Mouse (Mus musculus): ENCODE measurements at regions not wholly inside any gene's neighbourhood (a gene's known extent, or its start where the extent isn't known, plus 50 kb on each side); places are given as distances from the start of the nearest gene placed in this dataset.

- DNase-seq (ENCODE audit: low spot score) (peak; percentile 95), ATAC-seq (peak; percentile 62)
- Histone ChIP-seq H3K36me3 (ENCODE audit: insufficient read depth, low read length) (no peaks in the 10 kb centered on the region), H3K27me3 (replicated peaks; ENCODE audit: insufficient read depth, low read length) (no peaks in the 10 kb centered on the region), H3K4me1 (ENCODE audit: insufficient read depth, low read depth, low read length) (peaks cover 17% of the 10 kb centered on the region; the same call in 1 of the 2 replicates), H3K9me3 (ENCODE audit: low read length) (no peaks in the 10 kb centered on the region), H3K9ac (replicated peaks; ENCODE audit: low read depth) (no peak overlapping the region), H3K4me2 (replicated peaks; ENCODE audit: low read depth, low read length) (no peak overlapping the region), H3K4me3 (ENCODE audit: low read depth, low read length) (no peak overlapping the region), H3K27ac (ENCODE audit: low read length) (peak overlapping the region; percentile 82)
- TF ChIP-seq CTCF (IDR thresholded peaks at IDR 0.05): peak; percentile 37
- TF ChIP-seq EP300 (IDR thresholded peaks at IDR 0.05): peak; percentile 99
- WGBS: 35% methylated on average over 8 of the region's 8 CpGs
Observed at GRCm38 (mm10) chr8:126807171-126807768, 138.4 kb downstream of the Tomm20 start.

- no peaks in the 10 kb centered on the region for H3K27me3 ChIP-seq (replicated peaks; ENCODE audit: insufficient read depth, low read length)
- H3K27ac ChIP-seq (ENCODE audit: low read length): peak overlapping the region; percentile 82
- no peak overlapping the region for H3K9ac ChIP-seq (replicated peaks; ENCODE audit: low read depth)
- H3K36me3 ChIP-seq (ENCODE audit: insufficient read depth, low read length): no peaks in the 10 kb centered on the region
- H3K4me1 ChIP-seq (ENCODE audit: insufficient read depth, low read depth, low read length): peaks cover 17% of the 10 kb centered on the region; the same call in 1 of the 2 replicates
- WGBS: 92% methylated on average over 2 of the region's 2 CpGs
- DNase-seq (ENCODE audit: low spot score) (no peak), ATAC-seq (no peak)
- no peak overlapping the region for H3K4me3 ChIP-seq (ENCODE audit: low read depth, low read length)
- no peaks in the 10 kb centered on the region for H3K9me3 ChIP-seq (ENCODE audit: low read length)
- TF ChIP-seq CTCF (IDR thresholded peaks at IDR 0.05): no peak
- no peak for TF ChIP-seq EP300 (IDR thresholded peaks at IDR 0.05)
- H3K4me2 ChIP-seq (replicated peaks; ENCODE audit: low read depth, low read length): no peak overlapping the region
Observed at GRCm38 (mm10) chr8:126806591-126806990, 139.1 kb downstream of the Tomm20 start.

GRCm38 (mm10) chr8:126806181-126806560 is 139.5 kb downstream of the Tomm20 start:
- 61% methylated on average over 3 of the region's 3 CpGs for WGBS

GRCm38 (mm10) chr8:126805365-126806180 is 140.1 kb downstream of the Tomm20 start:
- H3K9me3 ChIP-seq (ENCODE audit: low read length): no peaks in the 10 kb centered on the region
- no peaks in the 10 kb centered on the region for H3K27me3 ChIP-seq (replicated peaks; ENCODE audit: insufficient read depth, low read length)
- ATAC-seq (peak; percentile 87), DNase-seq (ENCODE audit: low spot score) (peak; percentile 91)
- no peak overlapping the region for H3K4me2 ChIP-seq (replicated peaks; ENCODE audit: low read depth, low read length)
- peak overlapping the region; percentile 82 for H3K27ac ChIP-seq (ENCODE audit: low read length)
- no peak overlapping the region for H3K9ac ChIP-seq (replicated peaks; ENCODE audit: low read depth)
- H3K36me3 ChIP-seq (ENCODE audit: insufficient read depth, low read length): no peaks in the 10 kb centered on the region
- H3K4me3 ChIP-seq (ENCODE audit: low read depth, low read length): no peak overlapping the region
- H3K4me1 ChIP-seq (ENCODE audit: insufficient read depth, low read depth, low read length): peaks cover 17% of the 10 kb centered on the region; the same call in 1 of the 2 replicates
- 16% methylated on average over 13 of the region's 13 CpGs for WGBS
- TF ChIP-seq EP300 (IDR thresholded peaks at IDR 0.05) (peak; percentile 86), CTCF (IDR thresholded peaks at IDR 0.05) (no peak)

More at GRCm38 (mm10) chr8:126806181-126806560, 139.5 kb downstream of the Tomm20 start:
- DNase-seq (ENCODE audit: low spot score) (no peak), ATAC-seq (no peak)
- Histone ChIP-seq H3K36me3 (ENCODE audit: insufficient read depth, low read length) (no peaks in the 10 kb centered on the region), H3K27ac (ENCODE audit: low read length) (peak overlapping the region; percentile 82), H3K9me3 (ENCODE audit: low read length) (no peaks in the 10 kb centered on the region), H3K9ac (replicated peaks; ENCODE audit: low read depth) (no peak overlapping the region), H3K4me1 (ENCODE audit: insufficient read depth, low read depth, low read length) (peaks cover 17% of the 10 kb centered on the region; the same call in 1 of the 2 replicates), H3K4me3 (ENCODE audit: low read depth, low read length) (no peak overlapping the region), H3K4me2 (replicated peaks; ENCODE audit: low read depth, low read length) (no peak overlapping the region), H3K27me3 (replicated peaks; ENCODE audit: insufficient read depth, low read length) (no peaks in the 10 kb centered on the region)
- TF ChIP-seq EP300 (IDR thresholded peaks at IDR 0.05) (no peak), CTCF (IDR thresholded peaks at IDR 0.05) (no peak)

- DNase-seq (ENCODE audit: low spot score) (peak; percentile 49), ATAC-seq (no peak)
- Histone ChIP-seq H3K27ac (ENCODE audit: low read length) (peak overlapping the region; percentile 82), H3K4me3 (ENCODE audit: low read depth, low read length) (no peak overlapping the region), H3K36me3 (ENCODE audit: insufficient read depth, low read length) (no peaks in the 10 kb centered on the region), H3K4me1 (ENCODE audit: insufficient read depth, low read depth, low read length) (peaks cover 17% of the 10 kb centered on the region; the same call in 1 of the 2 replicates), H3K27me3 (replicated peaks; ENCODE audit: insufficient read depth, low read length) (no peaks in the 10 kb centered on the region), H3K9ac (replicated peaks; ENCODE audit: low read depth) (no peak overlapping the region), H3K4me2 (replicated peaks; ENCODE audit: low read depth, low read length) (no peak overlapping the region), H3K9me3 (ENCODE audit: low read length) (no peaks in the 10 kb centered on the region)
- 61% methylated on average over 7 of the region's 7 CpGs for WGBS
- TF ChIP-seq CTCF (IDR thresholded peaks at IDR 0.05) (no peak), EP300 (IDR thresholded peaks at IDR 0.05) (0 out of 2 replicates have a peak, but pooled peaks have one; percentile 11)
Observed at GRCm38 (mm10) chr8:126804115-126804514, 141.5 kb downstream of the Tomm20 start.

- WGBS: 62% methylated on average over 4 of the region's 4 CpGs
Observed at GRCm38 (mm10) chr8:126802641-126803040, 143.0 kb downstream of the Tomm20 start.

More at GRCm38 (mm10) chr8:126802641-126803040, 143.0 kb downstream of the Tomm20 start:
- Histone ChIP-seq H3K9me3 (ENCODE audit: low read length) (no peaks in the 10 kb centered on the region), H3K27me3 (replicated peaks; ENCODE audit: insufficient read depth, low read length) (no peaks in the 10 kb centered on the region), H3K36me3 (ENCODE audit: insufficient read depth, low read length) (no peaks in the 10 kb centered on the region), H3K4me2 (replicated peaks; ENCODE audit: low read depth, low read length) (no peak overlapping the region), H3K4me3 (ENCODE audit: low read depth, low read length) (no peak overlapping the region), H3K9ac (replicated peaks; ENCODE audit: low read depth) (no peak overlapping the region), H3K27ac (ENCODE audit: low read length) (no peak overlapping the region), H3K4me1 (ENCODE audit: insufficient read depth, low read depth, low read length) (peaks cover 17% of the 10 kb centered on the region; the same call in 1 of the 2 replicates)
- DNase-seq (ENCODE audit: low spot score) (no peak), ATAC-seq (no peak)
- no peak for TF ChIP-seq CTCF (IDR thresholded peaks at IDR 0.05)
- TF ChIP-seq EP300 (IDR thresholded peaks at IDR 0.05): no peak
